Mouse (Mus musculus) midbrain, embryonic 13.5 days (tissue): ENCODE measurements around the gene Dnmt3c. TPM values are rescaled to one million over a fixed set of nuclear protein-coding genes. Genes with fewer than 3 reads are reported as not detected.
A peak's percentile ranks its signal among the peaks of the same experiment; 100 is the strongest.
"Not testable (repeated sequence)": the region's sequence is repeated elsewhere in the genome, so short reads cannot be mapped to it uniquely, and the experiment has no call there.

Experiments used
- ATAC-seq: fragments of 200-750 bp; cut with Nextera tagmentation; 2 replicates; pipeline ENCODE4 v1.8.0; 2017; ENCODE audit warnings: mild to moderate bottlenecking, moderate TSS enrichment, moderate library complexity
- H3K27ac ChIP-seq: fragments of 300-500 bp; sonication (generic); 2 replicates; pipeline ENCODE4 v1.5.1; 2015; ENCODE audit warnings: inconsistent platforms, mild to moderate bottlenecking, moderate library complexity
- H3K27me3 ChIP-seq: fragments of 300-500 bp; sonication (generic); 2 replicates; pipeline ENCODE4 v1.6.1; 2015; ENCODE audit warnings: mild to moderate bottlenecking, inconsistent platforms
- H3K36me3 ChIP-seq: fragments of 300-500 bp; sonication (generic); 2 replicates; pipeline ENCODE4 v1.6.1; 2015; ENCODE audit warnings: mild to moderate bottlenecking, inconsistent platforms
- H3K4me1 ChIP-seq: fragments of 300-500 bp; sonication (generic); replicated peaks from 2 replicates; pipeline ENCODE4 v1.6.1; 2015; ENCODE audit warnings: inconsistent platforms
- H3K4me2 ChIP-seq: fragments of 300-500 bp; sonication (generic); replicated peaks from 2 replicates; pipeline ENCODE4 v1.6.1; 2015; ENCODE audit warnings: moderate library complexity, mild to moderate bottlenecking, inconsistent platforms
- H3K4me3 ChIP-seq: fragments of 300-500 bp; sonication (generic); replicated peaks from 2 replicates; pipeline ENCODE4 v1.5.1; 2015; ENCODE audit warnings: mild to moderate bottlenecking, inconsistent platforms
- H3K9ac ChIP-seq: fragments of 300-500 bp; sonication (generic); replicated peaks from 2 replicates; pipeline ENCODE4 v1.6.1; 2015; ENCODE audit warnings: mild to moderate bottlenecking, inconsistent platforms
- H3K9me3 ChIP-seq: fragments of 300-500 bp; sonication (generic); 2 replicates; pipeline ENCODE4 v1.6.1; 2016; ENCODE audit warnings: mild to moderate bottlenecking, inconsistent platforms
- WGBS: fragments of 180-500 bp; shearing (Covaris S2); methylation state at CpG from one replicate; pipeline ENCODE4 v1.1.7; 2015; 5-methylcytosine and 5-hydroxymethylcytosine counted together
- polyA plus RNA-seq: library from polyadenylated mRNA; unstranded; fragments of >200 nt; fragmentation: Nextera tagmentation; extraction: Ambion mirVana; gene quantifications from 2 replicates; pipeline ENCODE4 v1.2.1, GENCODE M21; 2015

Gene Dnmt3c
- polyA plus RNA-seq, 1 experiment from 2014 or later: 0.08 TPM

DNA sequence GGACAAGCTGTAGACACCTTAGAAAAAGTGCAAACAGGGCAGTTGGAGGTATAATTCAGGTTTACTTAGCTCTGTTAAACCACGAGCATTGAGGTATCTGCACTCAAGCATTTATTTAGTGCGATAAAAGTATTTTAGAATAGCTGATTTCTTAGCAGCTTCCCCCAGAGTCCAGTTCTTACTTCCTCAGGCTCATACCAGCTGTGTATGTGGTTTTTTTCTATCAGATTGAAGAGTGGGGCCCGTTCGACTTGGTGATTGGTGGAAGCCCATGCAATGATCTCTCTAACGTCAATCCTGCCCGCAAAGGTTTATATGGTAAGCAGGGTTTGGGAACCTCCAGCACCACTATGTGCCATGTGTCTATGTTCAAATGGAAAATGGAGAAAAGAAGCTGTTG lies 19.5 kb upstream of the Dnmt3c start:
- ATAC-seq: no peak
- H3K4me2 ChIP-seq: no peak overlapping the region
- no peaks in the 10 kb centered on the region for H3K27me3 ChIP-seq
- H3K36me3 ChIP-seq: peaks cover 24% of the 10 kb centered on the region; the same call in 1 of the 2 replicates
- H3K4me1 ChIP-seq: no peaks in the 10 kb centered on the region
- H3K9me3 ChIP-seq: no peaks in the 10 kb centered on the region
- H3K4me3 ChIP-seq: no peak overlapping the region
- WGBS: 95% methylated on average over 6 of the region's 6 CpGs
- H3K27ac ChIP-seq: no peak overlapping the region
- no peak overlapping the region for H3K9ac ChIP-seq

- Histone ChIP-seq H3K27me3 (no peaks in the 10 kb centered on the region), H3K27ac (no peak overlapping the region), H3K4me2 (no peak overlapping the region), H3K36me3 (peaks cover 24% of the 10 kb centered on the region; the same call in 1 of the 2 replicates), H3K9me3 (no peaks in the 10 kb centered on the region), H3K9ac (no peak overlapping the region), H3K4me1 (no peaks in the 10 kb centered on the region), H3K4me3 (no peak overlapping the region)
- no peak for ATAC-seq
- 89% methylated on average over 7 of the region's 7 CpGs for WGBS
Observed at GRCm38 (mm10) chr2:153677550-153677949, 18.9 kb upstream of the Dnmt3c start.

- Histone ChIP-seq H3K9me3 (no peaks in the 10 kb centered on the region), H3K27ac (no peak overlapping the region), H3K4me2 (no peak overlapping the region), H3K27me3 (no peaks in the 10 kb centered on the region), H3K36me3 (peaks cover 17% of the 10 kb centered on the region; the same call in 1 of the 2 replicates), H3K4me1 (no peaks in the 10 kb centered on the region), H3K9ac (no peak overlapping the region), H3K4me3 (no peak overlapping the region)
- no peak for ATAC-seq
- 92% methylated on average over 1 of the region's 1 CpGs for WGBS
Observed at GRCm38 (mm10) chr2:153679959-153680358, 16.5 kb upstream of the Dnmt3c start.

GRCm38 (mm10) chr2:153693413-153693812 lies 3.0 kb upstream of the Dnmt3c start:
- not testable (repeated sequence) for H3K27ac ChIP-seq, ATAC-seq, H3K9me3 ChIP-seq, H3K9ac ChIP-seq, H3K36me3 ChIP-seq, H3K4me2 ChIP-seq, H3K4me1 ChIP-seq, H3K4me3 ChIP-seq, H3K27me3 ChIP-seq
- 82% methylated on average over 5 of the region's 7 CpGs for WGBS

- ATAC-seq: no peak
- Histone ChIP-seq H3K27ac (no peak overlapping the region), H3K27me3 (no peaks in the 10 kb centered on the region), H3K4me1 (no peaks in the 10 kb centered on the region), H3K36me3 (no peaks in the 10 kb centered on the region), H3K9me3 (no peaks in the 10 kb centered on the region), H3K4me3 (no peak overlapping the region), H3K4me2 (no peak overlapping the region), H3K9ac (no peak overlapping the region)
- 66% methylated on average over 19 of the region's 19 CpGs for WGBS
Observed at GRCm38 (mm10) chr2:153694462-153695085, 1.9 kb upstream of the Dnmt3c start.

- no peak for ATAC-seq
- no peak overlapping the region for H3K27ac ChIP-seq
- no peak overlapping the region for H3K9ac ChIP-seq
- H3K36me3 ChIP-seq: no peaks in the 10 kb centered on the region
- H3K9me3 ChIP-seq: no peaks in the 10 kb centered on the region
- no peak overlapping the region for H3K4me3 ChIP-seq
- H3K27me3 ChIP-seq: no peaks in the 10 kb centered on the region
- H3K4me1 ChIP-seq: no peaks in the 10 kb centered on the region
- WGBS: 44% methylated on average over 6 of the region's 6 CpGs
- no peak overlapping the region for H3K4me2 ChIP-seq
Observed at GRCm38 (mm10) chr2:153703389-153703788, 6.9 kb downstream of the Dnmt3c start.

GRCm38 (mm10) chr2:153710701-153711330 lies 14.4 kb downstream of the Dnmt3c start:
- WGBS: 57% methylated on average over 8 of the region's 8 CpGs
- Histone ChIP-seq H3K27me3 (no peaks in the 10 kb centered on the region), H3K4me3 (no peak overlapping the region), H3K36me3 (no peaks in the 10 kb centered on the region), H3K4me1 (peaks cover 10% of the 10 kb centered on the region), H3K27ac (no peak overlapping the region), H3K4me2 (no peak overlapping the region), H3K9ac (no peak overlapping the region), H3K9me3 (no peaks in the 10 kb centered on the region)
- no peak for ATAC-seq

DNA sequence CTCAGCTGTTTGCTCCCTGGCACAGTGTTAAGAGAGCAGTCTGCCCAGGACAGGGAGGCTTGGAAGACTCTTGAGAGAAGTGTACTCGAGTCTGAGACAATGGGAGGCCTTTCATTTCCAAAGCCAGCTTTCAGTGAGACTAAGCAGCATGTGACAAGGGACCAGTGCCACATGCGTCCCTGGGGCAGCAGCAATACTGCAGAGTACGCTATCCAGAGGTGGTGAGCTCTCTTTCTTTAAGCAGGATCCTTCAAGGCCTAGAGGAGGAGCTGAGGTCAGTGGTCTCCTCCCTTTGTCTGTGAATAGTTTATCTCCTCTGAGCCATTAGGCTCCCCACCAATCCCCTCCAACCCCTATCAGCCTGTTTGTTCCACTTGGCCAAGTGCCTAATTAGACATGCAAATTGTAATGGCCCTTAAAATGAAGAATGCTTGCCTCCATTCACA lies 16.2 kb downstream of the Dnmt3c start:
- 11% methylated on average over 3 of the region's 3 CpGs for WGBS

DNA sequence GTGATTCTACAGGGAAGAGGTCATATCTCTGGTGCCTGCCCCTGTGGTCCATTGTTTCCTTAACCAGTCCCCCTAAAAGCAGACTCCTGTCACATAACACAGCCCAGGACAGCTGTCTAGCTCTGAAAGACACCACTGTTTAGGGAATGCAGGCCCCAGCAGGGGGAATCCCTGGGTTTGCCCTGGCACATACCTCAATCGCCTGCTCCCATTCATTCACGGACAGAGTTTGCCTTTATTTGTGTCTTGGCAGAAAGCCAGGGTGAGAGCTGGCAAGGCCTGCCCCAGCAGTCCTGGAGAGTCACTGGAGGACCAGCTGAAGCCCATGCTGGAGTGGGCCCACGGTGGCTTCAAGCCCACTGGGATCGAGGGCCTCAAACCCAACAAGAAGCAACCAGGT lies 16.8 kb downstream of the Dnmt3c start:
- peak overlapping the region; percentile 75 for H3K27ac ChIP-seq
- H3K4me1 ChIP-seq: peaks cover 10% of the 10 kb centered on the region
- H3K4me3 ChIP-seq: no peak overlapping the region
- no peak overlapping the region for H3K4me2 ChIP-seq
- no peak overlapping the region for H3K9ac ChIP-seq
- no peaks in the 10 kb centered on the region for H3K27me3 ChIP-seq
- peak; percentile 85 for ATAC-seq
- H3K9me3 ChIP-seq: no peaks in the 10 kb centered on the region
- WGBS: 31% methylated on average over 4 of the region's 4 CpGs
- no peaks in the 10 kb centered on the region for H3K36me3 ChIP-seq

More for the DNA sequence above, 16.2 kb downstream of the Dnmt3c start:
- Histone ChIP-seq H3K27ac (peak overlapping the region; percentile 75), H3K4me1 (peaks cover 10% of the 10 kb centered on the region), H3K4me3 (no peak overlapping the region), H3K9ac (no peak overlapping the region), H3K36me3 (no peaks in the 10 kb centered on the region), H3K27me3 (no peaks in the 10 kb centered on the region), H3K4me2 (no peak overlapping the region), H3K9me3 (no peaks in the 10 kb centered on the region)
- ATAC-seq: peak; percentile 84

DNA sequence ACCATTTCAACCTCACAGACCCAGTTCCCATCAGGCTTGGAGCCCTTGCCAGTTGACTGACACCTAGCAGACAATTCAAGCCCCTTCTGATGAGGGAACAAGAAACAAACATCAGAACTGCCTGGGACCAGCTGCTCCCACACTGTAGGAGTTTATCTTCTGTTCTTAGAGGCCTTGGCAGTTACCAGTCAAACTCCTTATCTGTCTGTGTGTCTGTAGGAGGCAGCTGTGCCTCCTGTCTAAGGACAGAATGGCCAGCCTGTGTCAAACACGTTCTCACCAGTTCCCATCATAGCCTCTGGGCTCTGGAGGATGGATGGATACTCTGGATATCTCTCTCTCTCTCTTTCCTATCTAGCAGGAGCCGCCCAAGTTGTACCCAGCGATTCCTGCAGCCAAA lies 21.4 kb downstream of the Dnmt3c start:
- not testable (repeated sequence) for ATAC-seq, H3K27ac ChIP-seq, H3K4me2 ChIP-seq, H3K9me3 ChIP-seq, H3K4me3 ChIP-seq, H3K27me3 ChIP-seq, H3K36me3 ChIP-seq, H3K9ac ChIP-seq, H3K4me1 ChIP-seq
- WGBS: 72% methylated on average over 3 of the region's 3 CpGs

DNA sequence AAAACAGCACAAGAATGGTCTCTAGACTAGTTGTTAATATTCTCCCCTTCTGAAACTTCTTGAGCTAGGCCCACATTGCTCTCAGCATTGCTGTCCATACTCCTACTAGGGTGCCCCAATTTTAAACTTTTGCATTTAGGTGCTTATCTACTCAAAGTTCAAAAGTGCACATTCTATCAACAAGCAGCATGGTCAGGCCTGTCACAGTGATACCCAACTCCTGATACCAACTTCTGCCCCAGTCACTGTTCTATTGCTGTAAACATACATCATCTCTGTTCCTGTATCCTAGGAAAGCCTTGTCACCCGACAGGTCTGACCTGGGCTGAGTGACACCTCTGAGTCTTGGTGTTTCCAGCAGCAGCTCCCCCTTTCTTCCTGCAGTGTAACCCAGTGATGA lies 26.6 kb downstream of the Dnmt3c start:
- H3K9ac ChIP-seq: no peak overlapping the region
- WGBS: 77% methylated on average over 1 of the region's 1 CpGs
- H3K36me3 ChIP-seq: no peaks in the 10 kb centered on the region
- no peak overlapping the region for H3K4me2 ChIP-seq
- H3K4me1 ChIP-seq: no peaks in the 10 kb centered on the region
- no peak overlapping the region for H3K27ac ChIP-seq
- ATAC-seq: no peak
- no peaks in the 10 kb centered on the region for H3K9me3 ChIP-seq
- H3K4me3 ChIP-seq: no peak overlapping the region
- no peaks in the 10 kb centered on the region for H3K27me3 ChIP-seq

- Histone ChIP-seq H3K36me3 (no peaks in the 10 kb centered on the region), H3K4me3 (no peak overlapping the region), H3K27me3 (no peaks in the 10 kb centered on the region), H3K27ac (no peak overlapping the region), H3K4me2 (no peak overlapping the region), H3K4me1 (no peaks in the 10 kb centered on the region), H3K9me3 (no peaks in the 10 kb centered on the region), H3K9ac (no peak overlapping the region)
- 89% methylated on average over 2 of the region's 2 CpGs for WGBS
- no peak for ATAC-seq
Observed at GRCm38 (mm10) chr2:153724424-153724823, 28.0 kb downstream of the Dnmt3c start.

DNA sequence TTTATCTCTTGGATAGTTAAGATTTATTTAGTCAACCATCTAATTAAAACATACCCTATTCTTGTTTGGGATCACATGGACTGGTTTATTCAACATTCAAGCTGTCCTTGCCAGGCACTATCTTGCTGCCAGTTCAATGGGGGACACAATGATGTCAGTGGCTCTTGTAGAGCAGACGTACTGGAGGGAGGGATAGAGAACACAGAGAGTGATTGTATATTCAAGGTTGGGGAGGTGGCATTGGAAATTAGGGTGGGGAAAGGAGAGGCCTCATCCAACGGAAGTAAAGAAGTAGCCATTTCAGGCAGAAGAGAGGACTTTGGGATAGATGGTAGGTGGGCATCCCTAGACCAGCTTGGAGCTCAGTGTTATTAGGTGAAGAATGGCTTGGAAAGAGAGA lies 28.4 kb downstream of the Dnmt3c start:
- Histone ChIP-seq H3K9ac (no peak overlapping the region), H3K27me3 (no peaks in the 10 kb centered on the region), H3K9me3 (no peaks in the 10 kb centered on the region), H3K4me2 (no peak overlapping the region), H3K4me3 (no peak overlapping the region), H3K4me1 (no peaks in the 10 kb centered on the region), H3K27ac (no peak overlapping the region), H3K36me3 (no peaks in the 10 kb centered on the region)
- 75% methylated on average over 2 of the region's 2 CpGs for WGBS
- no peak for ATAC-seq
